Mouse (Mus musculus) liver, adult 2 months (tissue): ENCODE data around the gene Cntrob.

Experiments used
- CTCF ChIP-seq: fragments of 200-500 bp; IDR thresholded peaks from 2 replicates; pipeline ENCODE4 v1.5.1; 2011; ENCODE audit warnings: low read depth, low read length, control low read depth
- POLR2A ChIP-seq: fragments of 200-500 bp; IDR thresholded peaks from 2 replicates; pipeline ENCODE4 v1.6.1; 2011; ENCODE audit warnings: low read length, control low read depth; ENCODE audit not compliant: insufficient read depth; ENCODE audit errors: extremely low read depth

- TF ChIP-seq CTCF (no peak), POLR2A (no peak)
Observed at GRCm38 (mm10) chr11:69295286-69295685, 28.3 kb downstream of the Cntrob start.
